Mouse (Mus musculus): ENCODE results near the gene Cux1. TPM values are rescaled to one million over a fixed set of nuclear protein-coding genes. Genes with fewer than 3 reads are reported as not detected.

Gene Cux1
- polyA plus RNA-seq, 1 experiment, result 24.7 TPM

DNA sequence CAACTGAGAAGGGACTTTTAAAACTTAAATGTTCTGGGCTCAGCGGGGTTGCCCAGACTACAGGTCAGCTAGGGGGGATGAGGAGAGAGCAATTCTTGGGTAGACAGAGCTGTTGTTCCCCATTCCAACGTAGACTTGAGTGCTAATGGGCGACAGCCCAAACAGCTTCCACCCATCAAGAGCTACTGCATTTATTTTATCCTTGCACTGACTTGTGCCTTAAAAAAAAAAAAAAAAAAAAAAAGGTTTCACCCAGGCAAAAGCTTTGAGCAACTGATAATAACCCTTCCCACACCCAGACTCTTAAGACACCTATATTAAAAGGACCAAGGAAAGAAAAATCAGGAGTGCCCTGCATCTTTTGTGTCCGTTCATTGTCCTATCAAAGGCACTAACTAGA is 4.2 kb downstream of the Cux1 start:
- H3K27ac ChIP-seq (ENCODE audit: insufficient read depth, low read length), result no peak overlapping the region
- H3K4me1 ChIP-seq (ENCODE audit: control insufficient read depth, insufficient read depth, insufficient read length), result peaks cover 7% of the 10 kb centered on the region; the same call in 1 of the 2 replicates
- 56% methylated on average over 4 of the region's 4 CpGs for WGBS
- TF ChIP-seq CTCF (IDR thresholded peaks at IDR 0.05; ENCODE audit: extremely low read depth, insufficient read depth, insufficient read length, insufficient replicate concordance) (no peak), POLR2A (IDR thresholded peaks at IDR 0.05; ENCODE audit: low read depth, low read length) (no peak)
- no peaks in the 10 kb centered on the region for H3K36me3 ChIP-seq (ENCODE audit: control insufficient read depth, insufficient read depth, low read length)
- 0 out of 2 replicates have a peak, but pooled peaks cover 3% of the 10 kb centered on the region for H3K27me3 ChIP-seq (ENCODE audit: control insufficient read depth, insufficient read depth, low read length)
- DNase-seq (ENCODE audit: low read depth in 1 of 2, low spot score in 2 of 2), result no peak
- H3K4me3 ChIP-seq (ENCODE audit: extremely low read depth, insufficient read depth, insufficient read length), result no peak overlapping the region

DNA sequence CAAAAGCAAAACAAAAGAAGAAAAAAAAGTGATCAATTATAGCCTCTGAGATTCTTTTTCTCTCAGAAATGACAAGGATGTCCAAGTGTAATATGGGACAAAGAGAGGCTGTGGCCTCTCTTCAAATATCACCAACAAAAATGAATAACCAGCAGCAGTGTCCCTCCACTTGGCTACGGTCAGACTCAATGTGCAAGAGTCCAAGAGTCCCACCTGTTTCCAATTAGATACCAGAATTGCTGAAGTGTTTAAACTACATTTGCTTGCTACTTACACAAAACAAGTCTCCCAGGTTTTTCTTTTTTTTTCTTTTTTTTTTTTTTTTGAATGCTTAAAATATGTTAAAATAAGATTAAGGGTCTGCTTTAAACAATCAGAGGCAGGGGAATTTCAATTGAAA is 5.1 kb downstream of the Cux1 start:
- DNase-seq (ENCODE audit: low read depth in 1 of 2, low spot score in 2 of 2), result no peak
- Histone ChIP-seq H3K36me3 (ENCODE audit: control insufficient read depth, insufficient read depth, low read length) (no peaks in the 10 kb centered on the region), H3K27me3 (ENCODE audit: control insufficient read depth, insufficient read depth, low read length) (0 out of 2 replicates have a peak, but pooled peaks cover 3% of the 10 kb centered on the region), H3K4me1 (ENCODE audit: control insufficient read depth, insufficient read depth, insufficient read length) (peaks cover 10% of the 10 kb centered on the region; the same call in 1 of the 2 replicates), H3K4me3 (ENCODE audit: extremely low read depth, insufficient read depth, insufficient read length) (no peak overlapping the region), H3K27ac (ENCODE audit: insufficient read depth, low read length) (no peak overlapping the region)
- TF ChIP-seq CTCF (IDR thresholded peaks at IDR 0.05; ENCODE audit: extremely low read depth, insufficient read depth, insufficient read length, insufficient replicate concordance), result no peak
- TF ChIP-seq POLR2A (IDR thresholded peaks at IDR 0.05; ENCODE audit: low read depth, low read length), result no peak
- WGBS, result 76% methylated on average over 1 of the region's 1 CpGs

DNA sequence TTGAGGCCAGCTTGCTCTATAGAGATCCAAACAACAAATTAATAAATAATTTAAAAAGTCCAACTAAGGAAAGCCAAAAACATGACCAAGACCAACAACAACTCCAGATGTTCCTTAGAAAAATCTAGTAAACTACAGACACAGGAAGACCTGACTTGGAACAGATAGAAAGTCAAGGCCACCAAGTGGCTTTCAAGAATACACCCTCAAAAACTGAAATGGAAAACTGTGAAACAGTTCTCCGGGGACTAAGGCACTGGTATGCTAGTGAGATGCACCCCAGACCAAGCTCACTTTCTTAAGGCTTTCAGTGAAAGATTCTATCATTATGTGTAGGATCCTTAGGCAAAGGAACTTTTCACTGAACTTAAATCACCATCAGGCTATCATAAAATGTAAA is 5.6 kb downstream of the Cux1 start:
- Histone ChIP-seq H3K27ac (ENCODE audit: insufficient read depth, low read length) (no peak overlapping the region), H3K27me3 (ENCODE audit: control insufficient read depth, insufficient read depth, low read length) (0 out of 2 replicates have a peak, but pooled peaks cover 3% of the 10 kb centered on the region), H3K4me3 (ENCODE audit: extremely low read depth, insufficient read depth, insufficient read length) (no peak overlapping the region), H3K4me1 (ENCODE audit: control insufficient read depth, insufficient read depth, insufficient read length) (peaks cover 10% of the 10 kb centered on the region; the same call in 1 of the 2 replicates), H3K36me3 (ENCODE audit: control insufficient read depth, insufficient read depth, low read length) (no peaks in the 10 kb centered on the region)
- WGBS, result 56% methylated on average over 1 of the region's 1 CpGs
- no peak for TF ChIP-seq CTCF (IDR thresholded peaks at IDR 0.05; ENCODE audit: extremely low read depth, insufficient read depth, insufficient read length, insufficient replicate concordance)
- no peak for TF ChIP-seq POLR2A (IDR thresholded peaks at IDR 0.05; ENCODE audit: low read depth, low read length)
- DNase-seq (ENCODE audit: low read depth in 1 of 2, low spot score in 2 of 2), result no peak

DNA sequence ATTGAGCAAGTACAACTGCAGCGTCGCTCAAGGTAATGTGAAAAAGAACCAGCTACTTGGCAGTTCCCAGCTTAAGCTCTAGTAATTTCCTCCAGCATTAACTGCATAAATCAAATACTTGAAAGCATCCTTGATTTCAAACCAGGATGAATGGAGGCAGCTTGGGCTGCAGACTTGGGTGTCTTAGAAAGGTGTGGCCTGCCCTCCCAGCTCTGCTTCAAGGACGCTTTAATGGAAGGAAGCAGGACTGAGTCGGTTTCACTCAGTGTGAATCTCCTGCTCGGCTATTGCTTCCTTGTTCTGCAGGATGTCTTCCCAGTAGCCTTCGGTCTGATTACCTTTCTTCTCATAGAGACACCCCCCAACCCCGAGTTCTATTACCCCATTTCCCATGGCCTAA is 6.6 kb downstream of the Cux1 start:
- H3K36me3 ChIP-seq (ENCODE audit: control insufficient read depth, insufficient read depth, low read length), result no peaks in the 10 kb centered on the region
- H3K4me1 ChIP-seq (ENCODE audit: control insufficient read depth, insufficient read depth, insufficient read length), result peaks cover 13% of the 10 kb centered on the region; the same call in 1 of the 2 replicates
- H3K27ac ChIP-seq (ENCODE audit: insufficient read depth, low read length), result no peak overlapping the region; the same call in 1 of the 2 replicates
- 37% methylated on average over 7 of the region's 7 CpGs for WGBS
- TF ChIP-seq POLR2A (IDR thresholded peaks at IDR 0.05; ENCODE audit: low read depth, low read length), result no peak
- TF ChIP-seq CTCF (IDR thresholded peaks at IDR 0.05; ENCODE audit: extremely low read depth, insufficient read depth, insufficient read length, insufficient replicate concordance), result no peak
- no peak for DNase-seq (ENCODE audit: low read depth in 1 of 2, low spot score in 2 of 2)
- H3K27me3 ChIP-seq (ENCODE audit: control insufficient read depth, insufficient read depth, low read length), result no peaks in the 10 kb centered on the region
- no peak overlapping the region for H3K4me3 ChIP-seq (ENCODE audit: extremely low read depth, insufficient read depth, insufficient read length)

DNA sequence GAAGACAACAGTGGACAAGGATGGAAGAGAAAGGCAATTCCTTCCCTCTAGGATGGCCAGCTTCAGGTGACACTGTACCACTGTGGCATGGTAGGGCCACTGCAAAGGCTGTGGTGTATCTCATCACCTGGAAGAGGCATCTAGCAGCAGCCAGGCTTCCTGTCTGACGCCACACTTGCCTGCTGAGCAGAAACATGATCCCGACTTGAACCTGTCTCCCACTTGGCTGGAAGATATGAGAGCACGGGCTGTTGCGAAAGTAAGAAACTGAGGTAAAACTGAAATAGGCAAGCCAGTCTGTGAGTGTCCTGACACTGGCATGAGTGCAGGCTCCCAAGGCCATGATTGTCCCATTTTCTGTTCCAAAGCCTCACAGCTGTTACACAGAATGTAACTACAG is 9.8 kb downstream of the Cux1 start:
- H3K27me3 ChIP-seq (ENCODE audit: control insufficient read depth, insufficient read depth, low read length), result no peaks in the 10 kb centered on the region
- H3K36me3 ChIP-seq (ENCODE audit: control insufficient read depth, insufficient read depth, low read length), result no peaks in the 10 kb centered on the region
- TF ChIP-seq CTCF (IDR thresholded peaks at IDR 0.05; ENCODE audit: extremely low read depth, insufficient read depth, insufficient read length, insufficient replicate concordance) (no peak), POLR2A (IDR thresholded peaks at IDR 0.05; ENCODE audit: low read depth, low read length) (no peak)
- DNase-seq (ENCODE audit: low read depth in 1 of 2, low spot score in 2 of 2), result no peak
- 62% methylated on average over 4 of the region's 4 CpGs for WGBS
- H3K4me3 ChIP-seq (ENCODE audit: extremely low read depth, insufficient read depth, insufficient read length), result no peak overlapping the region
- H3K4me1 ChIP-seq (ENCODE audit: control insufficient read depth, insufficient read depth, insufficient read length), result peaks cover 16% of the 10 kb centered on the region; the same call in 1 of the 2 replicates
- no peak overlapping the region for H3K27ac ChIP-seq (ENCODE audit: insufficient read depth, low read length)

DNA sequence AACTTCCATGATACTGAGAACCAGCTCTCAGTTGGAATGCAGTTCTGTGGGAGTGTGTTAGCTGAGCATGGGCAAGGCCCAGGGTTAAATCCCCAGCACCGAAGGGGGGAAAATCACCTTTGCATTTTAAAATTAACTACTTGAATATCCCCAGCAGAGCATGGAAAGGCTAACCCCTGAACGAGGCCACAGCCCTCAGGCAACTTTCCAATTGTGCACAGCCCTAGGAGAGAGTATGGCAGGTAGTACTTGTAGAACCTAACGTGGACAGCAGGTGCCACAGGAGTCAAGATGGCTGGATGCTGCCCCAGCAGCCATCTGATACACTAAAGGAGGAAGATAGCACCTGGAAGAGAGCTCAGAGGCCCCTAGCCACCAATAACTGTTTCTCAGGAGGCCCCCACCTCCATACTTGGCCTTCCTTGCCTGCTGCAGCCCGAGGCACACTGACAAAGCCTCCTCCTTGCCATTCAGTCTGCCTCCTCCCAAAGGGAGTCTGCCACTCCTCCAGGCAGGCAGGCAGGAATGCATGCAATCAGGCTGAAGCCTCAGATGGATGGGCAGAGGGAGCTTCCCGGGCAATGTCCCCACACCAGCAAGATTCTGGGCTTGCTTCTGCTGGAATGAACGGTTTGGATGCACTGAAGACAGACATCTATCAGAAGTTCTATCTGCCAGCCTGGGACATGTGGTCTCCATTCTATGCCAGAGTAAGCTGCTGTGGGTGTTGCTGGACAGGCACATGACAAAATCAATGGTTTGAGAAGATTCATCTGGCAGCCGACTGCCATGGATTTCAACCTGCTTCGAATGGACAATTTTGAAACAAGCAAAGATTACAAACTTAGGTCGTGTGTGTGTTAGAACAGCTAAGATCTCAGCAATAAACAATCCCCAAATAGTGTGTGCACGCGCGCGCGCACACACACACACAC is 10.7 kb downstream of the Cux1 start:
- no peaks in the 10 kb centered on the region for H3K36me3 ChIP-seq (ENCODE audit: control insufficient read depth, insufficient read depth, low read length)
- peak overlapping the region; percentile 0; the same call in 1 of the 2 replicates for H3K27ac ChIP-seq (ENCODE audit: insufficient read depth, low read length)
- H3K4me3 ChIP-seq (ENCODE audit: extremely low read depth, insufficient read depth, insufficient read length), result no peak overlapping the region
- no peaks in the 10 kb centered on the region for H3K27me3 ChIP-seq (ENCODE audit: control insufficient read depth, insufficient read depth, low read length)
- WGBS, result 84% methylated on average over 14 of the region's 14 CpGs
- no peak for DNase-seq (ENCODE audit: low read depth in 1 of 2, low spot score in 2 of 2)
- peaks cover 18% of the 10 kb centered on the region; the same call in 1 of the 2 replicates for H3K4me1 ChIP-seq (ENCODE audit: control insufficient read depth, insufficient read depth, insufficient read length)
- TF ChIP-seq POLR2A (IDR thresholded peaks at IDR 0.05; ENCODE audit: low read depth, low read length), result no peak
- TF ChIP-seq CTCF (IDR thresholded peaks at IDR 0.05; ENCODE audit: extremely low read depth, insufficient read depth, insufficient read length, insufficient replicate concordance), result no peak
